Mouse (Mus musculus): ENCODE measurements at regions not wholly inside any gene's neighbourhood (a gene's known extent, or its start where the extent isn't known, plus 50 kb on each side); places are given as distances from the start of the nearest gene placed in this dataset.

- no peak for TF ChIP-seq ZC3H11A (IDR thresholded peaks at IDR 0.05; ENCODE audit: borderline replicate concordance, low read depth, low read length)
- TF ChIP-seq CHD2 (IDR thresholded peaks at IDR 0.05; ENCODE audit: low read depth, low read length), result no peak
- TF ChIP-seq MAFK (IDR thresholded peaks at IDR 0.05; ENCODE audit: insufficient read depth, low read depth, low read length), result no peak
- no peak for TF ChIP-seq ZNF384 (IDR thresholded peaks at IDR 0.05; ENCODE audit: low read depth, low read length)
- no peak for TF ChIP-seq HCFC1 (IDR thresholded peaks at IDR 0.05; ENCODE audit: borderline replicate concordance, insufficient read depth, low read length)
These were observed 52.4 kb upstream of the 4930432M17Rik start for GRCm38 (mm10) chr3:121618161-121618560.

All from ES-E14 (cell line).